Mouse (Mus musculus) embryonic facial prominence, embryonic 10.5 days (tissue): Measurements from ENCODE around the gene Zfp467. TPM values are rescaled to one million over a fixed set of nuclear protein-coding genes. Genes with fewer than 3 reads are reported as not detected.

Experiments
- DNase-seq: peaks from one replicate; pipeline ENCODE4 v3.0.0-alpha.2; 2017; ENCODE audit warnings: low spot score
- H3K27ac ChIP-seq: fragments of 300-500 bp; sonication (generic); replicated peaks from 2 replicates; pipeline ENCODE4 v1.5.1; 2016; ENCODE audit warnings: mild to moderate bottlenecking
- H3K27me3 ChIP-seq: fragments of 300-500 bp; sonication (generic); replicated peaks from 2 replicates; pipeline ENCODE4 v1.6.1; 2016; ENCODE audit warnings: low read depth, mild to moderate bottlenecking; ENCODE audit not compliant: poor library complexity, severe bottlenecking
- H3K36me3 ChIP-seq: fragments of 300-500 bp; sonication (generic); replicated peaks from 2 replicates; pipeline ENCODE4 v1.6.1; 2016; ENCODE audit warnings: mild to moderate bottlenecking, moderate library complexity
- H3K4me1 ChIP-seq: fragments of 300-500 bp; sonication (generic); 2 replicates; pipeline ENCODE4 v1.6.1; 2016
- H3K4me3 ChIP-seq: fragments of 300-500 bp; sonication (generic); 2 replicates; pipeline ENCODE4 v1.5.1; 2016; ENCODE audit warnings: mild to moderate bottlenecking, moderate library complexity
- H3K9me3 ChIP-seq: fragments of 300-500 bp; sonication (generic); 2 replicates; pipeline ENCODE4 v1.6.1; 2016; ENCODE audit warnings: mild to moderate bottlenecking
- WGBS: fragments of 180-500 bp; shearing (Covaris S2); methylation state at CpG from one replicate; pipeline ENCODE4 v1.1.7; 2016; 5-methylcytosine and 5-hydroxymethylcytosine counted together
- polyA plus RNA-seq: library from polyadenylated mRNA; unstranded; fragments of >200 nt; fragmentation: Nextera tagmentation; extraction: Ambion mirVana; gene quantifications from 2 replicates; pipeline ENCODE4 v1.2.1, GENCODE M21; 2016

Gene Zfp467
- polyA plus RNA-seq, 1 experiment from 2014 or later: 16.8 TPM

GRCm38 (mm10) chr6:48415636-48416035 is 30.0 kb downstream of the Zfp467 start:
- H3K36me3 ChIP-seq: peaks cover 83% of the 10 kb centered on the region
- H3K9me3 ChIP-seq: no peaks in the 10 kb centered on the region
- H3K4me1 ChIP-seq: peaks cover 4% of the 10 kb centered on the region
- 95% methylated on average over 7 of the region's 7 CpGs for WGBS
- H3K27me3 ChIP-seq: no peaks in the 10 kb centered on the region
- no peak overlapping the region for H3K27ac ChIP-seq
- no peak overlapping the region for H3K4me3 ChIP-seq
- no peak for DNase-seq

GRCm38 (mm10) chr6:48414886-48415285 is 30.7 kb downstream of the Zfp467 start:
- no peak for DNase-seq
- 78% methylated on average over 1 of the region's 1 CpGs for WGBS
- H3K36me3 ChIP-seq: peaks cover 91% of the 10 kb centered on the region

GRCm38 (mm10) chr6:48413081-48413480 is 32.5 kb downstream of the Zfp467 start:
- H3K4me3 ChIP-seq: no peak overlapping the region
- WGBS: 91% methylated on average over 10 of the region's 10 CpGs
- no peaks in the 10 kb centered on the region for H3K27me3 ChIP-seq
- H3K36me3 ChIP-seq: peaks cover 100% of the 10 kb centered on the region
- DNase-seq: no peak
- no peak overlapping the region for H3K27ac ChIP-seq
- no peaks in the 10 kb centered on the region for H3K4me1 ChIP-seq
- no peaks in the 10 kb centered on the region for H3K9me3 ChIP-seq

More at GRCm38 (mm10) chr6:48414886-48415285, 30.7 kb downstream of the Zfp467 start:
- H3K4me1 ChIP-seq: no peaks in the 10 kb centered on the region
- no peak overlapping the region for H3K27ac ChIP-seq
- H3K9me3 ChIP-seq: no peaks in the 10 kb centered on the region
- H3K4me3 ChIP-seq: no peak overlapping the region
- H3K27me3 ChIP-seq: no peaks in the 10 kb centered on the region

- WGBS: 92% methylated on average over 3 of the region's 3 CpGs
- H3K27ac ChIP-seq: no peak overlapping the region
Observed at GRCm38 (mm10) chr6:48412662-48413061, 33.0 kb downstream of the Zfp467 start.

GRCm38 (mm10) chr6:48412147-48412546 is 33.5 kb downstream of the Zfp467 start:
- 91% methylated on average over 4 of the region's 4 CpGs for WGBS
- DNase-seq: peak; percentile 6
- H3K9me3 ChIP-seq: no peaks in the 10 kb centered on the region
- H3K27me3 ChIP-seq: no peaks in the 10 kb centered on the region
- H3K36me3 ChIP-seq: peaks cover 100% of the 10 kb centered on the region
- H3K4me1 ChIP-seq: no peaks in the 10 kb centered on the region
- H3K4me3 ChIP-seq: no peak overlapping the region
- no peak overlapping the region for H3K27ac ChIP-seq

More at GRCm38 (mm10) chr6:48412662-48413061, 33.0 kb downstream of the Zfp467 start:
- H3K9me3 ChIP-seq: no peaks in the 10 kb centered on the region
- H3K36me3 ChIP-seq: peaks cover 100% of the 10 kb centered on the region
- no peak for DNase-seq
- no peaks in the 10 kb centered on the region for H3K27me3 ChIP-seq
- H3K4me3 ChIP-seq: no peak overlapping the region
- no peaks in the 10 kb centered on the region for H3K4me1 ChIP-seq

- DNase-seq: peak; percentile 3
- peaks cover 100% of the 10 kb centered on the region for H3K36me3 ChIP-seq
- 94% methylated on average over 6 of the region's 6 CpGs for WGBS
- no peak overlapping the region for H3K4me3 ChIP-seq
- H3K4me1 ChIP-seq: no peaks in the 10 kb centered on the region
- H3K27ac ChIP-seq: no peak overlapping the region
- H3K9me3 ChIP-seq: no peaks in the 10 kb centered on the region
- H3K27me3 ChIP-seq: no peaks in the 10 kb centered on the region
Observed at GRCm38 (mm10) chr6:48411193-48412092, 34.2 kb downstream of the Zfp467 start.

GRCm38 (mm10) chr6:48410551-48410950 is 35.1 kb downstream of the Zfp467 start:
- Histone ChIP-seq H3K36me3 (peaks cover 100% of the 10 kb centered on the region), H3K27me3 (no peaks in the 10 kb centered on the region), H3K9me3 (no peaks in the 10 kb centered on the region), H3K4me1 (no peaks in the 10 kb centered on the region), H3K4me3 (no peak overlapping the region), H3K27ac (no peak overlapping the region)
- WGBS: 88% methylated on average over 3 of the region's 3 CpGs
- DNase-seq: peak; percentile 4

- no peaks in the 10 kb centered on the region for H3K9me3 ChIP-seq
- no peaks in the 10 kb centered on the region for H3K27me3 ChIP-seq
- no peak overlapping the region for H3K27ac ChIP-seq
- no peaks in the 10 kb centered on the region for H3K4me1 ChIP-seq
- DNase-seq: peak; percentile 3
- WGBS: 93% methylated on average over 4 of the region's 4 CpGs
- H3K36me3 ChIP-seq: peaks cover 100% of the 10 kb centered on the region
- H3K4me3 ChIP-seq: no peak overlapping the region
Observed at GRCm38 (mm10) chr6:48409726-48410343, 35.8 kb downstream of the Zfp467 start.

- H3K4me1 ChIP-seq: no peaks in the 10 kb centered on the region
- no peaks in the 10 kb centered on the region for H3K9me3 ChIP-seq
- WGBS: 91% methylated on average over 5 of the region's 5 CpGs
- H3K36me3 ChIP-seq: peaks cover 64% of the 10 kb centered on the region
- peak; percentile 5 for DNase-seq
- no peak overlapping the region for H3K27ac ChIP-seq
- H3K27me3 ChIP-seq: no peaks in the 10 kb centered on the region
- no peak overlapping the region for H3K4me3 ChIP-seq
Observed at GRCm38 (mm10) chr6:48404071-48404470, 41.6 kb downstream of the Zfp467 start.

- Histone ChIP-seq H3K27ac (no peak overlapping the region), H3K4me1 (peaks cover 18% of the 10 kb centered on the region), H3K36me3 (peaks cover 23% of the 10 kb centered on the region), H3K4me3 (no peak overlapping the region), H3K9me3 (no peaks in the 10 kb centered on the region), H3K27me3 (peaks cover 1% of the 10 kb centered on the region; the same call in 1 of the 2 replicates)
- WGBS: 97% methylated on average over 5 of the region's 5 CpGs
- no peak for DNase-seq
Observed at GRCm38 (mm10) chr6:48399906-48400305, 45.7 kb downstream of the Zfp467 start.

GRCm38 (mm10) chr6:48397336-48397735 is 48.3 kb downstream of the Zfp467 start:
- no peaks in the 10 kb centered on the region for H3K9me3 ChIP-seq
- peak; percentile 21 for DNase-seq
- H3K36me3 ChIP-seq: no peaks in the 10 kb centered on the region; the same call in 1 of the 2 replicates
- peaks cover 8% of the 10 kb centered on the region; the same call in 1 of the 2 replicates for H3K27me3 ChIP-seq
- 61% methylated on average over 4 of the region's 4 CpGs for WGBS
- peaks cover 19% of the 10 kb centered on the region for H3K4me1 ChIP-seq
- H3K27ac ChIP-seq: no peak overlapping the region
- H3K4me3 ChIP-seq: no peak overlapping the region

- H3K4me3 ChIP-seq: peak overlapping the region; percentile 86
- H3K4me1 ChIP-seq: peaks cover 19% of the 10 kb centered on the region
- H3K9me3 ChIP-seq: no peaks in the 10 kb centered on the region
- no peak overlapping the region for H3K27ac ChIP-seq
- H3K36me3 ChIP-seq: no peaks in the 10 kb centered on the region; the same call in 1 of the 2 replicates
- peaks cover 8% of the 10 kb centered on the region; the same call in 1 of the 2 replicates for H3K27me3 ChIP-seq
- 100% methylated on average over 1 of the region's 1 CpGs for WGBS
- DNase-seq: peak; percentile 5
Observed at GRCm38 (mm10) chr6:48396686-48397085, 48.9 kb downstream of the Zfp467 start.
